Mouse (Mus musculus) brain, embryonic 18.5 days (tissue): Measurements from ENCODE around the gene Psen2.

Experiments
- DNase-seq: peaks from one replicate; pipeline ENCODE4 v3.0.0-alpha.2; 2012; ENCODE audit warnings: low read depth, low spot score

Gene Psen2

GRCm38 (mm10) chr1:180263364-180263997, at the start of gene Psen2:
Gene Psen2, minus strand, starts transcription at chr1:180263438.
- no peak for DNase-seq

GRCm38 (mm10) chr1:180312792-180313311, 49.6 kb upstream of the Psen2 start:
- DNase-seq, result no peak

GRCm38 (mm10) chr1:180312286-180312685, 49.0 kb upstream of the Psen2 start:
- no peak for DNase-seq

- DNase-seq, result no peak
Measured at GRCm38 (mm10) chr1:180308897-180309296, 45.7 kb upstream of the Psen2 start.

GRCm38 (mm10) chr1:180307661-180308060, 44.4 kb upstream of the Psen2 start:
- no peak for DNase-seq

- no peak for DNase-seq
Measured at GRCm38 (mm10) chr1:180306889-180307288, 43.7 kb upstream of the Psen2 start.

- DNase-seq, result no peak
Measured at GRCm38 (mm10) chr1:180303600-180303999, 40.4 kb upstream of the Psen2 start.

- no peak for DNase-seq
Measured at GRCm38 (mm10) chr1:180302253-180303120, 39.2 kb upstream of the Psen2 start.

- no peak for DNase-seq
Measured at GRCm38 (mm10) chr1:180300997-180301396, 37.8 kb upstream of the Psen2 start.

- DNase-seq, result no peak
Measured at GRCm38 (mm10) chr1:180300292-180300691, 37.1 kb upstream of the Psen2 start.

GRCm38 (mm10) chr1:180299697-180300096, 36.5 kb upstream of the Psen2 start:
- no peak for DNase-seq

- no peak for DNase-seq
Measured at GRCm38 (mm10) chr1:180296088-180296487, 32.9 kb upstream of the Psen2 start.

- no peak for DNase-seq
Measured at GRCm38 (mm10) chr1:180290358-180290757, 27.1 kb upstream of the Psen2 start.

- DNase-seq, result no peak
Measured at GRCm38 (mm10) chr1:180289788-180290187, 26.6 kb upstream of the Psen2 start.

- DNase-seq, result no peak
Measured at GRCm38 (mm10) chr1:180288872-180289468, 25.7 kb upstream of the Psen2 start.

GRCm38 (mm10) chr1:180288227-180288626, 25.0 kb upstream of the Psen2 start:
- no peak for DNase-seq

GRCm38 (mm10) chr1:180286081-180286831, 23.0 kb upstream of the Psen2 start:
- DNase-seq, result no peak

- no peak for DNase-seq
Measured at GRCm38 (mm10) chr1:180283813-180284768, 20.9 kb upstream of the Psen2 start.

GRCm38 (mm10) chr1:180282581-180282980, 19.3 kb upstream of the Psen2 start:
- no peak for DNase-seq

- DNase-seq, result no peak
Measured at GRCm38 (mm10) chr1:180279648-180280047, 16.4 kb upstream of the Psen2 start.
